In the genomic region with DNA sequence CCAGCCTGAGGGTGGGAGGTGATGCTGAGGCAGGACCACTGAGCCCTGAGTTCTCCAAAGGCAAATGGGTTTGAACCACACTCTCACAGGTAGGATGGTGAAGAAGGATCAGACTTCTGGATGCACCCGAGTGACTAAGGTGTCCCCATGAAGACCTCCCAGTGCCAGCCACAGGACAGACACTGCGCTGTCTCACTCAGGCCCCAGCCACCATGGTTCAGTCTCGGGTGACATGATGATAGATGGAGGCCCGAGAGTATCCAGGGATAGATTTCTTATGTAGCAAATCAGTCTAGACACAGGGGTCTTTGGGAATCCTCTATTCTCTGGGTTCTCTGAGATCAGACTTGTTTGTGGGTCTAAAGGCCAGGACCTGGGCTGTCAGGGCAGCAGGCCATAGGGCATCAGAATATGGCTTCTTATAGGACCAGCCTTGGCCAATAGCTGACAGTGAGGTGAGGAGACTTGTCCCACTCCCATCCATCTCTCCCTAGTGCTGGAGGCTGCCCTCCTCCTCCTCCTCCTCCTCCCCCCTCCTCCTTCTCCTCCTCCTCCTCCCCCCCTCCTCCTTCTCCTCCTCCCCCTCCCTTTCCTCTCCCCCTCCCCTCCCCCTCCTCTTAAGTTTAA, we compare ENCODE assay signal across 9 mouse cellular contexts. TPM values are rescaled to one million over a fixed set of nuclear protein-coding genes. Genes with fewer than 3 reads are reported as not detected.
DNase-seq lines count a peak whose midpoint lies in the region; ATAC-seq lines count a peak whose summit lies in the region.
"Had no signal": no experiment of that assay in that cellular context is flagged by ENCODE, and none has a peak within 500 bp of the region (broad histone marks: within the 10 kb centered on the region; RNA-seq: fewer than 3 reads in every experiment).

No protein-coding gene starts in this region.

- H3K4me2 ChIP-seq in kidney, embryonic 16.5 days (replicated peaks; ENCODE audit: low read depth, low read length), result no peak overlapping the region
- peak overlapping the region; percentile 23 for H3K4me2 ChIP-seq in hindbrain, embryonic 11.5 days (replicated peaks; ENCODE audit: low read depth, low read length)
- H3K4me2 ChIP-seq in midbrain, embryonic 16.5 days (ENCODE audit: low read length), result peak overlapping the region; percentile 38

- peak overlapping the region; percentile 32; the same call in 1 of the 2 replicates for H3K27ac ChIP-seq in kidney, embryonic 16.5 days (ENCODE audit: low read length)
- H3K27ac ChIP-seq in hindbrain, embryonic 11.5 days (ENCODE audit: low read depth, low read length), result peak overlapping the region; percentile 76
- H3K27ac ChIP-seq in midbrain, embryonic 16.5 days (ENCODE audit: low read length), result peak overlapping the region; percentile 91
- H3K27ac ChIP-seq: liver, embryonic 14.5 days had no signal

- peaks cover 41% of the 10 kb centered on the region for H3K4me1 ChIP-seq in kidney, embryonic 16.5 days (ENCODE audit: insufficient read depth, low read length)
- H3K4me1 ChIP-seq in hindbrain, embryonic 11.5 days (replicated peaks; ENCODE audit: control insufficient read depth, insufficient read depth, low read length), result peaks cover 29% of the 10 kb centered on the region
- H3K4me1 ChIP-seq in midbrain, embryonic 16.5 days (ENCODE audit: control insufficient read depth, insufficient read depth, low read length), result peaks cover 48% of the 10 kb centered on the region

- no peak overlapping the region; the same call in 1 of the 2 replicates for H3K9ac ChIP-seq in kidney, embryonic 16.5 days (replicated peaks; ENCODE audit: low read length)
- H3K9ac ChIP-seq in hindbrain, embryonic 11.5 days (ENCODE audit: low read depth, low read length), result peak overlapping the region; percentile 38; the same call in 1 of the 2 replicates
- peak overlapping the region; percentile 52 for H3K9ac ChIP-seq in midbrain, embryonic 16.5 days (ENCODE audit: low read depth, low read length)
- H3K9ac ChIP-seq: liver, embryonic 14.5 days had no signal

- no peak overlapping the region for H3K4me3 ChIP-seq in kidney, embryonic 16.5 days (ENCODE audit: low read length)
- H3K4me3 ChIP-seq in hindbrain, embryonic 11.5 days (ENCODE audit: low read depth, low read length), result no peak overlapping the region
- no peak overlapping the region for H3K4me3 ChIP-seq in midbrain, embryonic 16.5 days (ENCODE audit: low read depth, low read length)
- H3K4me3 ChIP-seq: embryonic facial prominence, embryonic 13.5 days had no signal

- ATAC-seq in kidney, embryonic 16.5 days (ENCODE audit: low FRiP score, low TSS enrichment), result peak; percentile 39
- ATAC-seq in hindbrain, embryonic 11.5 days (ENCODE audit: low FRiP score), result peak; percentile 58
- peak; percentile 29 for ATAC-seq in midbrain, embryonic 16.5 days

- no peaks in the 10 kb centered on the region for H3K9me3 ChIP-seq in kidney, embryonic 16.5 days (ENCODE audit: low read length)
- no peaks in the 10 kb centered on the region for H3K9me3 ChIP-seq in hindbrain, embryonic 11.5 days (ENCODE audit: control insufficient read depth, low read length)
- no peaks in the 10 kb centered on the region for H3K9me3 ChIP-seq in midbrain, embryonic 16.5 days (replicated peaks; ENCODE audit: control insufficient read depth, low read length, poor library complexity, severe bottlenecking)
- H3K9me3 ChIP-seq: embryonic facial prominence, embryonic 13.5 days had no signal

- WGBS in kidney, embryonic 16.5 days, result 25% methylated on average over 4 of the region's 4 CpGs
- 31% methylated on average over 4 of the region's 4 CpGs for WGBS in hindbrain, embryonic 11.5 days
- 53% methylated on average over 4 of the region's 4 CpGs for WGBS in midbrain, embryonic 16.5 days

- H3K36me3 ChIP-seq in kidney, embryonic 16.5 days (ENCODE audit: insufficient read depth, low read length), result peaks cover 32% of the 10 kb centered on the region
- H3K36me3 ChIP-seq in hindbrain, embryonic 11.5 days (ENCODE audit: control insufficient read depth, insufficient read depth, low read length), result peaks cover 3% of the 10 kb centered on the region; the same call in 1 of the 2 replicates
- H3K36me3 ChIP-seq in midbrain, embryonic 16.5 days (ENCODE audit: control insufficient read depth, insufficient read depth, low read length), result peaks cover 27% of the 10 kb centered on the region

- no peaks in the 10 kb centered on the region for H3K27me3 ChIP-seq in kidney, embryonic 16.5 days (ENCODE audit: insufficient read depth, low read length)
- H3K27me3 ChIP-seq in hindbrain, embryonic 11.5 days (ENCODE audit: control insufficient read depth, insufficient read depth, low read length), result no peaks in the 10 kb centered on the region
- no peaks in the 10 kb centered on the region for H3K27me3 ChIP-seq in midbrain, embryonic 16.5 days (ENCODE audit: control insufficient read depth, insufficient read depth, low read depth, low read length)
- H3K27me3 ChIP-seq: embryonic facial prominence, embryonic 13.5 days had no signal

- no peak for DNase-seq in kidney, postnatal 14 days
- DNase-seq in embryo, embryonic 9.5 days (ENCODE audit: extremely low spot score), result peak; percentile 53
- peak; percentile 40 for DNase-seq in hindbrain, embryonic 11.5 days (ENCODE audit: low spot score)
- DNase-seq in layer of hippocampus, adult 11-12 months (ENCODE audit: low spot score), result no peak
- no peak for DNase-seq in adrenal gland, postnatal 4 days (ENCODE audit: low spot score in 2 of 2)

RNA-seq across cellular contexts. Expression of a gene that starts 36.8 kb away (rescaled TPM):
- 82.9 and 96.3 TPM in 2 replicates for polyA plus RNA-seq in kidney, embryonic 16.5 days (2015; fragmentation: Nextera tagmentation; extraction: Ambion mirVana)
- 46.6 and 64.0 TPM in 2 replicates for polyA plus RNA-seq in hindbrain, embryonic 11.5 days (2014; fragmentation: Nextera tagmentation; extraction: Ambion mirVana)
- polyA plus RNA-seq in midbrain, embryonic 16.5 days (2015; fragmentation: Nextera tagmentation; extraction: Ambion mirVana), result 117 and 125 TPM in 2 replicates
- total RNA-seq in adrenal gland, postnatal 4 days (2021), result 100 to 1,000 TPM; 314 to 322 TPM

Comparison
In these comparisons a context has a peak if more than half of its experiments do, and no peak if none do; other contexts are left out.
1. H3K27ac ChIP-seq: peak in every context shown above with its lines; median percentile 91 in midbrain, embryonic 16.5 days; 76 in hindbrain, embryonic 11.5 days; 32 in kidney, embryonic 16.5 days.
2. DNase-seq: peak in embryo, embryonic 9.5 days (single experiment) and hindbrain, embryonic 11.5 days (single experiment); none in kidney, postnatal 14 days (single experiment), layer of hippocampus, adult 11-12 months (single experiment) and adrenal gland, postnatal 4 days (0 of 2).
3. Peak in every context shown above with its lines, with median percentiles within 50 percentile points of each other: ATAC-seq.